Mouse (Mus musculus) ZHBTc4 (cell line): Measurements from ENCODE around the gene Crat.

Source experiments
- DNase-seq: peaks from one replicate; pipeline ENCODE4 v3.0.0-alpha.2; 2011; ENCODE audit warnings: low read depth, low spot score

The Crat gene

DNA sequence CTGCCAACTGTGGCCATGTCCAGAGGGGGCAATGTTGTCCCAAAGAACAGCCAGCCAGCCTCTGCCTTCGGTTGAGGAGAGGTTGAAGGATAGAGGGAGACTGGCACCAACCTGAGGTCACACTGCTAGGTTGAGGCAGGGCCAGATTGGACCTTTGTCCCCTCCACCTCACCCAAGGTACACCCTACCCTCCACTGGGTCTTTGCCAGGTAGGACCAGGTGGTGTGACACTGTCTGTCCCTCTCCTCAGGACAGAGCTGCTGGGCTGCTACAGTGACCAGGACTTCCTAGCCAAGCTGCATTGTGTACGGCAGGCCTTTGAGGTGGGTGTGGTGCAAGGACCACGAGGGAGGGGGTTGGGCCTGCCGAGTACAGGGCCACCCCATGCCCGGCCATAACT, 37.9 kb downstream of the Crat start:
- DNase-seq = no peak

GRCm38 (mm10) chr2:30375893-30376292, 39.7 kb downstream of the Crat start:
- no peak for DNase-seq

- DNase-seq = no peak
Measured at GRCm38 (mm10) chr2:30372726-30373125, 42.9 kb downstream of the Crat start.

DNA sequence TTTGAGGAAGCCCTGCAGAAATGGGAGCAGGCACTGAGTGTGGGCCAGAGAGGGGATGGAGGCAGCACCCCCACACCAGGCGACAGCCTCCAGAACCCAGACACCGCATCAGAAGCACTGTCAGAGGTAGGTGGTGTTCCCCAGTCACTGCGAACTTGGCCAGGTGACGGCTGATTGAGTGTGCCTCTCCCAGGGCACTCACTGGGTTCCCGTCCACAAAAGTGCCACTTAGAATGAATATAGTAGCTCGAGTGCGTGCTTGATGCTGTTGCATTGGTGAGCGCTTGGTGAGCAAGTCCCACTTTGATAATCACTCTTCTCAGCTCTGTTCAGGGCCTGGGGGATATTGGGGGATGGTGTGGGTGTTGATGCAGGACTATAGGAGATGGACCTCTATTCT, 44.1 kb downstream of the Crat start:
- DNase-seq = no peak

DNA sequence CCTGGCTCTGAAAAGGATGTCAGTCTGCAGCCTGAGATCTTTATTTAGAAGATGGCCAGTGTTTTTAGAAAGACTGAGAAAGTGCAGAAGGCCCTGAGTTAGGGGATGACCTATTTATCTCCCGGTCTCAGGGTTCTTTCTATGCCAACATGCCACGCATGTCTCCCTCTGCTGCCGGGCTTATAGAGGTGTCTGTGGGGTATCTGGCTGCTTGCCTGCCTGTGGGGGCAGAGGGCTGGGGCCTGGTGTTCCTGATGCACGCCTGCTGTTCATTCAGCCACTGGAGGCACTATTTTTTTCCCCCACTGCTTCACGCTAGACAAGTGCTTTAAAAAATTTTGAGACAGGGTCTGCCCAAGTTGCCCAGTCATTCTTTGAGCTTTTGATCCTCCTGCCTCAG, 49.4 kb downstream of the Crat start:
- no peak for DNase-seq

- no peak for DNase-seq
Measured at GRCm38 (mm10) chr2:30365281-30366069, 50.1 kb downstream of the Crat start.

DNA sequence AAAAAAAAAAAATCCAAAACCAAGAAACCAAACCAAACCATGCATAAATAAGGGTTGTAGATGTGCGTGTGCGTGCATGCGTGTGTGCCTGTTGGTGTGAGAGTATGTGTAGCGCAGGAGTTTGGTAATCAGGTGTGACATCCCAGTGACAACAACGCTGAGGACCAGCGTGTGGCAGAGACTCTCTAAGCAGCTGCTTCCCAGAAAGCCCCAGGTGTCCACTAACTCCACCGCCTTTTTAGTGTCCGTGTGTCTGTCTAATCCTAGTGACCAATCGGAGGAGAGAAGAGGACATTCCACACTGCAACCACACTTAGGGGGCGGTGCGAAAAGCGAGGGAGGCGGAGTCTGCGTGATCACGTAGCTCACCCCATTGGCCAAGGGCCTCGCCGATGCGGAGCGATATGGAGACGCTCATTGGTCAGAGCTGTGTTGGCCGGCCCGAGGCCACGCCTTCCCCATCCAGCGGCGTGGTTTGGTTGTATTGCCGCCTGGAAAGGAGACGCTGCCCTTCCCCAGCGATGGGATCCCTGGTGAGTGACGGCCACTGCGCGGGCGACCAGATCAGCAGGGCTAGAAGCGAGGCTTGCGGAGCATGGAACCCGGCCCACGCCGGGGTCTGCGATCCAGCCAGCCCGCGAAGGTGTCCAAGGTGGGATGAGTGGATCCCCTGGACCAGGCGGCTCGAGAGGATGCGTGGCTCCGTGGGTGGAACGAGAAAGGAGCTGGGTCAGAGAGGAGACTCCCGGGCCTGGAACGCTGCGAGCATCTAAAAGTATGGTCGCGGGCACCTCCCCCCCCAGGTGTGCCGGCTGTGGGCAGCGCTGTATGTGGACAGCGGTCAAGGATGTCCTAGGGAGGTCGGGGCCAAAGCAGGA, 51.6 kb downstream of the Crat start, which contains the start of gene Miga2:
Miga2 (plus strand) TSS at position 461 of the 878 bp plus-strand sequence.
- peak; percentile 100 for DNase-seq

GRCm38 (mm10) chr2:30362865-30363264, 52.7 kb downstream of the Crat start:
- peak; percentile 45 for DNase-seq

DNA sequence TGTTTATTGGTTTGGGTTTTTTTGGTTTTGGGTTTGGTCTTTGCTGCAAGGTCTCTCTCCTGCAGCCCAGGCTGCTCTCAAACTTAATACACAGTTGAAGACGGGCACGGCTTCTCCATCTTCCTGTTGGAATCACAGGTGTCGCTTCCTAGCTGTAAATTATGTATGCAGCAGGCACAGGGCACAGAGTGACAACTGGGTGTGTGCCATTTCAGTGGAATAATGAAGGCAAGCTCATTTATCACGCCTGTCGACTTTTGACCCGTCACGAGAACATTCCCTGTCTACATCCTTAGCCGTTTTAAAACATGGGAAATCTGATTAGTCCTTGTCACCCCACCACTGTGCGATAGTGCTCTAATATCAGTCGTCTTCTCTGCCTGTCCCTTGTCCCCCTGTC, 55.0 kb downstream of the Crat start:
- no peak for DNase-seq

DNA sequence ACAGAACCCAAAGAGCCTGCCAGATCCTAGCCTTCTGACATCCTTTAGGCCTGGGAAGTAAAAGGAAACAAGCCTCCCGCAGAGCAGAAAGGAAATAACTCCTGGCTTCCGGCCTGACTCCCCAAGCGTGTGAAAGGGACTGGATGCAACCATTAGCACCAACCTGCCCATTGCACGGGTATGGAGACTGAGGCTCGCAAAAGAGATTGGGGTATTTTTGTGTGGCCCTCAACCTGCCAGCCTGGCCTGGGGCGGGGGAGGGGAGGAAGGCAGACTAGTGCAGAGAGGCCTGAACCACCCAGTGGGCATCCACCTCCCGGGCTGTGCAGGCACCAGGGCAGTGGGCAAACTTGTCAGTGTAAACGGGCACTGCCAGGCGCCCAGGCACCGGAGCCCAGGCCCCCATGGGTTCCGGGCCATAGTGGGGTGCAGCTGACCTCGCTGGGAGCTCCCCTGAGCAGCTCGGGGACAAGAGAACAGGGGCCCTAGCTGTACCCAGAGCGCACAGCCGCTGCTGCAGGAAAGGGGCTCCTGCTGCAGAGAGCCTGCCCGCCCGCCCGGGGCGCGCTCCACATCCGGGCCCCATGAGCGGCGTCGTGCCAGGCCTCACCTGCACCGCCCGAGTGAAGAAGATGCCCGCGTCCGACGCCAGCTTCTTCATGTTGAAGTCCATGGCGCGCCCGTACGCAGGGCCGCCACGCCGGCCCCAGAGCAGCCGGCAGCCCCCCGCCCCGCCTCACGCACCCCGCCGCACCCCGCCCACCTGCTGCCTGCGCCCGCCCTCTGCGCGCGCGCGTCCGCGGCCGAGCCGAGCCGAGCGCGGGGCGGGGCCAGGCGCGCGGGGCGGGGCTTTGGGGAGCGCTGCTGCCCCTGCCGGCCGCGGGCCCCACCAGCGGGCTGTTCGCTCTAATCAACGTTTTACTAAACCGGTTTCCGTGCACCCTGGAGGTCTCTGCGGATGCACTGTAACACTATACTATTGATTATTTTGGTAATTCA, 56.8 kb downstream of the Crat start, which contains the start of gene Sh3glb2:
Sh3glb2 (minus strand) TSS at position 805 of the 999 bp plus-strand sequence.
- DNase-seq = peak; percentile 85

DNA sequence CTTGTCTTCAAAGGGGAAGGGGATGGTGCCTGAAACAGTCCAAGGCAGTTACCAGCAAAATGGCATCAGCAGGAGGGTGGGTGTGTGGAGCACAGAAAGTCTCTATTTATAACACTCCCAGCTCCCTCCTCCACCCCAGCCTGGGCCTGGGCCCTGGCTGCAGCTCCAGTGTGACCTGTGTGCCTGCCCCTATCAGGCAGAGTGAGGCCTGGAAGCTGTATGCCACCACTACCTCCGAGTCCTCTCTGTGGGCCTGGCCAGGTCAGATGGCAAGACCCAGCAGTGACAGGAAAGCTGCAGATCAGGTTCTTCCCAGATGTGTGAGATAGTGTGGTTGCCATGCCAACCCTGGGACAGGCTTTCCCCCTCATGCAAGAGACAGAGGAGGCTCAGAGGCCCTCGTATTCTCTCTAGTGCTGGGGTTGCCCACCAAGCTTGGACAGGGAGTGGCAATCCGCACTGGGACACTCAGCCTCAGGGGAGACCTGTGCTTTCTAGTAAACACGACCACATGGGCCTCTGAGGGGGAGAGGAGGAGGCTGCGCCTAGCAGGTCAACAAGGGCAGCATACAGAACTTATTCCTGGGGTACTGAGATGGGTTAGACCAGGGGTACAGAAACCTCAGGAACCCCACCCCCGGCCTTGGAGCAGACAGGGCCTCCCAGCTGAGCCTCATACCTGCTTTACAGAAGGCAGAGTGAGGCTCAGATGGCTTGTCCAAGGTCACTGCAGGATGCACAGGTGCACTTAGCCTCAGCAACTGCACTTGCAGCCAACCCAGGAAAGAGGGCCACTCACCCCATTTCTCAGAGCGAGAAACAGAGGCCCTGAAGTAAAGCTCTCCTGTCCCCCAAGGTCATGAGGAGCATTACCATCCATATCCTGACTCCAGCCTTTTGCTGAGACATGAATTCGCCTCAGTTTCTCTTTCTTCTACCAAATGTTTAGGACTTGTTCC, 57.8 kb downstream of the Crat start:
- no peak for DNase-seq

DNA sequence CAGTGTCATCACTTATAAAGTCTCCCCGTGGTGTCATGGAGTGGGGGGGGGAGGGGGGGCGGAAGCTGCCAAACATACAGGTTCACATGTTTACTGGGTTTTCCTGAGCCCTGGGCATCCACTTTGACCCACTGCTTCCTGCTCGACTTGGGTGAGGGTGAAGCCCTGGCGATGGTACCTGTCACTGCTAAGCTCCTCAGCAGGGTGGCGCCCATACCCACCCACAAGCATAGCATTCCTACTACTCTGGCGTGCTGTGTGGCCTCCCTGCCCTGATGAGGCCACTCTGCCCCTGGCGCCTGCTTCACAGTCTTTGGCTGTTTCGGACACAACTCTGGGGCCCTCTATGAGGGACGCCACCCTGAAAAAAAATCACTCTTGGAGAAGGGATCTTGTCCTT, 58.7 kb downstream of the Crat start:
- no peak for DNase-seq

DNA sequence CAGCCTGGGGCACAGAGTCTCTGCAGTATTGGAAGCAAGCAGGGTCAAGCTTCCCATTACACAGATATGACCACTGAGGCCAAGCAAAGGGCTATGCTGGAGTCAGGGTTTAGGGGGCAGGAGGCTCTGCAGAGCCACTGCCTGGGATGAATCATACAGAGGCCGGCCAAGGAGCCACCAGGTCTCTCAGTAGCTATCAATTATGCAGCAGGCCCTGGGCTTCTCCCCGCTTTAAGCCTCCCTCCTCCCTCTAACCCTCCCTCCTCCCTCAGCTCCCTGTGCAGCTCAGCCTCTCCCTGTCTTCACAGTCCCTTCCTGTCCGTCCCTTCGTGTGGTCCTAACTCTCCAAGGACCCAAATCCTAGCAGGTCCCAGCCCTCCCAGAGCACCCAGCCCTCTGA, 59.3 kb downstream of the Crat start:
- no peak for DNase-seq

- no peak for DNase-seq
Measured at GRCm38 (mm10) chr2:30355861-30356260, 59.8 kb downstream of the Crat start.

DNA sequence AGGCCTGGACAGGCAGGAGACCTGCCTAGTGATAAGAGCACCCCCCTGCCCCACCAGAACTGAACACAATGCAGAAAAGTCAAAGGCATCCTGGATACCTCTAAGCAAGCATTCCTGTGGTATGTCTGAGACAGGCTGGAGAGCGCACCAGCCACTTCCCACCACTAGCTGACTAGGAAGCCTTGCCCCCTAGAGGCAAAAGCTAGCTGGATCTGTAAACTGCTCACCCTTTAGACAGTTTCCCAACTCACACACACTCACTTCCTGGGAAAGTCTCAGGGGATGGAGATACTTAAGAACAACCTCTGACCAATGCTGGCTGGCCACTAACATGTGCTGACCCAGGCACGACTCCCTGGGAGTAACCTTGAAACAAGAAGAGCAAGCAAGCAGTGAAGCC, 64.5 kb downstream of the Crat start:
- DNase-seq = peak; percentile 76
